Mouse (Mus musculus) midbrain, embryonic 13.5 days (tissue): ENCODE measurements around the gene Entpd3. TPM values are rescaled to one million over a fixed set of nuclear protein-coding genes. Genes with fewer than 3 reads are reported as not detected.

Experiments used
- ATAC-seq: fragments of 200-750 bp; cut with Nextera tagmentation; 2 replicates; pipeline ENCODE4 v1.8.0; 2017; ENCODE audit warnings: mild to moderate bottlenecking, moderate TSS enrichment, moderate library complexity
- H3K27ac ChIP-seq: fragments of 300-500 bp; sonication (generic); 2 replicates; pipeline ENCODE4 v1.5.1; 2015; ENCODE audit warnings: inconsistent platforms, mild to moderate bottlenecking, moderate library complexity
- H3K27me3 ChIP-seq: fragments of 300-500 bp; sonication (generic); 2 replicates; pipeline ENCODE4 v1.6.1; 2015; ENCODE audit warnings: mild to moderate bottlenecking, inconsistent platforms
- H3K36me3 ChIP-seq: fragments of 300-500 bp; sonication (generic); 2 replicates; pipeline ENCODE4 v1.6.1; 2015; ENCODE audit warnings: mild to moderate bottlenecking, inconsistent platforms
- H3K4me1 ChIP-seq: fragments of 300-500 bp; sonication (generic); replicated peaks from 2 replicates; pipeline ENCODE4 v1.6.1; 2015; ENCODE audit warnings: inconsistent platforms
- H3K4me2 ChIP-seq: fragments of 300-500 bp; sonication (generic); replicated peaks from 2 replicates; pipeline ENCODE4 v1.6.1; 2015; ENCODE audit warnings: moderate library complexity, mild to moderate bottlenecking, inconsistent platforms
- H3K4me3 ChIP-seq: fragments of 300-500 bp; sonication (generic); replicated peaks from 2 replicates; pipeline ENCODE4 v1.5.1; 2015; ENCODE audit warnings: mild to moderate bottlenecking, inconsistent platforms
- H3K9ac ChIP-seq: fragments of 300-500 bp; sonication (generic); replicated peaks from 2 replicates; pipeline ENCODE4 v1.6.1; 2015; ENCODE audit warnings: mild to moderate bottlenecking, inconsistent platforms
- H3K9me3 ChIP-seq: fragments of 300-500 bp; sonication (generic); 2 replicates; pipeline ENCODE4 v1.6.1; 2016; ENCODE audit warnings: mild to moderate bottlenecking, inconsistent platforms
- WGBS: fragments of 180-500 bp; shearing (Covaris S2); methylation state at CpG from one replicate; pipeline ENCODE4 v1.1.7; 2015; 5-methylcytosine and 5-hydroxymethylcytosine counted together
- polyA plus RNA-seq: library from polyadenylated mRNA; unstranded; fragments of >200 nt; fragmentation: Nextera tagmentation; extraction: Ambion mirVana; gene quantifications from 2 replicates; pipeline ENCODE4 v1.2.1, GENCODE M21; 2015

Entpd3 gene
- polyA plus RNA-seq, 1 experiment from 2014 or later = 1.2 TPM

DNA sequence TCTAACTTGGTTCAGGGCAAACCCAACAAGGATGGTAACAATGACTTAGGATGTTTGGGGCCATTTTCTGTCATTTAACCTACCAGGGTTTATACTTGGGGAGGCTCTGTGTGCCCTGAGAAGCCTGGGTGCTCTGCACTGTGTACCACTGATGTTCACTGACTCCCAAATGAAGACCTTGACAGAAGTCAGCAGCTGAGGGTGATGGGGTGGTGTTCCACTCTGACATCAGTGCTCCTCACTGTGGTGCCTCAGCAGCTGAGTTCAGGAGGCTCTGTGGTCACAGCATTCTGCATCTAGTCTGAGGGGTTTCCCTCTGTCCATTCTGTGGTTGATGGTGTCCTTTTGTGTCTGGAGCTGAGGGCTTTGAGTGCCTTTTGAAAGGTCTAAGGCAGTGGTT is 71.4 kb downstream of the Entpd3 start:
- H3K27ac ChIP-seq = no peak overlapping the region
- no peak overlapping the region for H3K4me3 ChIP-seq
- H3K9ac ChIP-seq = no peak overlapping the region
- no peaks in the 10 kb centered on the region for H3K27me3 ChIP-seq
- H3K36me3 ChIP-seq = no peaks in the 10 kb centered on the region
- ATAC-seq = no peak
- H3K4me2 ChIP-seq = no peak overlapping the region
- H3K9me3 ChIP-seq = peaks cover 8% of the 10 kb centered on the region
- no peaks in the 10 kb centered on the region for H3K4me1 ChIP-seq

DNA sequence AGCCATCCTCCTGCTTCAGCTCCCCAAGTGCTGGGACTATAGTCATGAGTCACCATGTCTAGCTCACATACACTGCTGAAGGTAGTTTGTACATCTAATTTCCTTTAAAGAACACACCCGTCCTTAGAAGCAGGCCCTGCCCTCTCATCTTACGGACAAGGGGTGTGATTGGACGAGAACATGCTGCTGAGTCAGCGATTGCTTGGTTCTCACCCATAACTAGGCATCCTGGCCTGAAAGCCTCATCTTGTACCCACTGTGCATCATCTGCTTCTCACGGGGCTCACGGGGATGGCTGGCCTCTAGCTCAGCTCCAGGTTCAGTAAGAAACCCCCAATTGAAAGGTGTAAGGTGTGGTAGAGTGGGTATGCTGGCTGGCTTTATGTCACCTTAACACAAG is 74.4 kb downstream of the Entpd3 start:
- ATAC-seq = no peak
- 87% methylated on average over 6 of the region's 6 CpGs for WGBS

More for the DNA sequence above, 74.4 kb downstream of the Entpd3 start:
- no peak overlapping the region for H3K4me2 ChIP-seq
- no peak overlapping the region for H3K27ac ChIP-seq
- H3K27me3 ChIP-seq = no peaks in the 10 kb centered on the region
- H3K4me1 ChIP-seq = peaks cover 10% of the 10 kb centered on the region
- no peaks in the 10 kb centered on the region for H3K36me3 ChIP-seq
- no peak overlapping the region for H3K4me3 ChIP-seq
- H3K9ac ChIP-seq = no peak overlapping the region
- no peaks in the 10 kb centered on the region for H3K9me3 ChIP-seq

Other genes starting within 250 kb of the Entpd3 start
- gene Myrip, start 238.3 kb upstream of the Entpd3 start, polyA plus RNA-seq = 2.5 and 4.1 TPM in 2 replicates
- gene Eif1b, start 47.6 kb upstream of the Entpd3 start, polyA plus RNA-seq = 328 and 344 TPM in 2 replicates
- 474 and 477 TPM in 2 replicates for gene Rpl14, start 31.6 kb downstream of the Entpd3 start, polyA plus RNA-seq